9 mouse cellular contexts compared by ENCODE assay signal in the genomic region with DNA sequence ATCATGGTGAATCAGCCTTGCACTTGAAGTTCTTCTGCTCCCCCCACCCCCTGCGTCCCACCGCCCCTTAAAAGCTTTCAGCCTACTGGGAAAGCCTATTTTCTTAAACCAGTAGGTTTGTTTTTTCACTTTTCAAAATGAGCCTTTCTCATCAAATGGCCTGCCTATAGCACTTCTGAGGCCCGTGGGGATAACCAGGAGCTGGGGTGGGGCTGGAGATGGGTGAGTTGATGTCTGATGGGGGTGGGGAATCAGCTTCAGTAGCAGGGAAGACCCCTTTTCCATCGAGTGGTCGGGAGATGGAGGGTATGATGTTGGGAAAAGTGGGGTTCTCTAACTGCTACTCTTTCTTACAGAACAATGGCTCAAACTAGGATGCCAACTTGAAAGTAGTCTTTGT. TPM values are rescaled to one million over a fixed set of nuclear protein-coding genes. Genes with fewer than 3 reads are reported as not detected.
DNase-seq lines count a peak whose midpoint lies in the region; ATAC-seq and TF ChIP-seq lines count a peak whose summit lies in the region.
"Had no signal": no experiment of that assay in that cellular context is flagged by ENCODE, and none has a peak within 500 bp of the region (broad histone marks: within the 10 kb centered on the region; RNA-seq: fewer than 3 reads in every experiment).

No protein-coding gene starts in this region.

- H3K9me3 ChIP-seq in heart, embryonic 13.5 days: no peaks in the 10 kb centered on the region
- no peaks in the 10 kb centered on the region for H3K9me3 ChIP-seq in embryonic facial prominence, embryonic 14.5 days (ENCODE audit: control insufficient read depth, low read length)
- H3K9me3 ChIP-seq in hindbrain, embryonic 15.5 days: no peaks in the 10 kb centered on the region
- no peaks in the 10 kb centered on the region for H3K9me3 ChIP-seq in midbrain, embryonic 14.5 days (ENCODE audit: control insufficient read depth, low read length)

- H3K9ac ChIP-seq in heart, embryonic 13.5 days: no peak overlapping the region
- no peak overlapping the region for H3K9ac ChIP-seq in embryonic facial prominence, embryonic 14.5 days (ENCODE audit: low read depth, low read length)
- H3K9ac ChIP-seq in hindbrain, embryonic 15.5 days: no peak overlapping the region
- H3K9ac ChIP-seq in midbrain, embryonic 14.5 days (replicated peaks; ENCODE audit: low read length): no peak overlapping the region

- no peak for ATAC-seq in heart, embryonic 13.5 days (ENCODE audit: extremely low read depth, insufficient number of reproducible peaks, low FRiP score, low TSS enrichment)
- ATAC-seq in embryonic facial prominence, embryonic 14.5 days (ENCODE audit: low read depth): no peak
- no peak for ATAC-seq in hindbrain, embryonic 15.5 days (ENCODE audit: low FRiP score, low read depth)
- no peak for ATAC-seq in midbrain, embryonic 14.5 days (ENCODE audit: low FRiP score, low TSS enrichment)

- H3K27me3 ChIP-seq in heart, embryonic 13.5 days (replicated peaks): no peaks in the 10 kb centered on the region; the same call in 1 of the 2 replicates
- no peaks in the 10 kb centered on the region for H3K27me3 ChIP-seq in embryonic facial prominence, embryonic 14.5 days (replicated peaks; ENCODE audit: control insufficient read depth, insufficient read depth, low read length)
- peaks cover 16% of the 10 kb centered on the region for H3K27me3 ChIP-seq in hindbrain, embryonic 15.5 days
- H3K27me3 ChIP-seq in midbrain, embryonic 14.5 days (ENCODE audit: control insufficient read depth, insufficient read depth, low read length): peaks cover 8% of the 10 kb centered on the region; the same call in 1 of the 2 replicates
- peaks cover 8% of the 10 kb centered on the region; the same call in 1 of the 2 replicates for H3K27me3 ChIP-seq in thymus, adult 2 months (ENCODE audit: control insufficient read depth, insufficient read depth, low read length)

- H3K4me2 ChIP-seq in heart, embryonic 13.5 days: peak overlapping the region; percentile 98
- peak overlapping the region; percentile 99 for H3K4me2 ChIP-seq in embryonic facial prominence, embryonic 14.5 days (ENCODE audit: low read depth, low read length)
- peak overlapping the region; percentile 98 for H3K4me2 ChIP-seq in hindbrain, embryonic 15.5 days
- peak overlapping the region; percentile 82 for H3K4me2 ChIP-seq in midbrain, embryonic 14.5 days (ENCODE audit: low read length)

- H3K4me3 ChIP-seq in heart, embryonic 13.5 days: peak overlapping the region; percentile 89
- no peak overlapping the region for H3K4me3 ChIP-seq in embryonic facial prominence, embryonic 14.5 days (ENCODE audit: low read depth, low read length)
- H3K4me3 ChIP-seq in hindbrain, embryonic 15.5 days: peak overlapping the region; percentile 86
- H3K4me3 ChIP-seq in midbrain, embryonic 14.5 days (replicated peaks; ENCODE audit: low read depth, low read length): peak overlapping the region; percentile 67; the same call in 1 of the 2 replicates
- no peak overlapping the region for H3K4me3 ChIP-seq in thymus, adult 2 months (ENCODE audit: control insufficient read depth, insufficient read depth, low read length)

- no peak for TF ChIP-seq POLR2A in thymus, adult 2 months (IDR thresholded peaks at IDR 0.05; ENCODE audit: control insufficient read depth, extremely low read depth, insufficient read depth, low read length, poor library complexity)

- intact Hi-C loops in heart, postnatal 10 days (cut with DNase I): no loop called here
- intact Hi-C loops in left cerebral cortex, postnatal 36 days (cut with DNase I): no loop called here

- no peak for TF ChIP-seq CTCF in thymus, adult 2 months (IDR thresholded peaks at IDR 0.05; ENCODE audit: borderline replicate concordance, control insufficient read depth, extremely low read depth, insufficient read depth, low read length, poor library complexity)

- 45% methylated on average over 5 of the region's 5 CpGs for WGBS in heart, embryonic 13.5 days
- WGBS in embryonic facial prominence, embryonic 14.5 days: 57% methylated on average over 5 of the region's 5 CpGs
- 57% methylated on average over 5 of the region's 5 CpGs for WGBS in hindbrain, embryonic 15.5 days
- 61% methylated on average over 5 of the region's 5 CpGs for WGBS in midbrain, embryonic 14.5 days
- 87% methylated on average over 5 of the region's 5 CpGs for WGBS in thymus, adult 2 months

- H3K36me3 ChIP-seq in heart, embryonic 13.5 days: no peaks in the 10 kb centered on the region
- no peaks in the 10 kb centered on the region for H3K36me3 ChIP-seq in embryonic facial prominence, embryonic 14.5 days (ENCODE audit: control insufficient read depth, insufficient read depth, low read length)
- H3K36me3 ChIP-seq in hindbrain, embryonic 15.5 days: no peaks in the 10 kb centered on the region
- H3K36me3 ChIP-seq in midbrain, embryonic 14.5 days (ENCODE audit: control insufficient read depth, insufficient read depth, low read length): no peaks in the 10 kb centered on the region
- no peaks in the 10 kb centered on the region for H3K36me3 ChIP-seq in thymus, adult 2 months (ENCODE audit: control insufficient read depth, insufficient read depth, low read length)

- H3K4me1 ChIP-seq in heart, embryonic 13.5 days: peaks cover 45% of the 10 kb centered on the region
- H3K4me1 ChIP-seq in embryonic facial prominence, embryonic 14.5 days (ENCODE audit: control insufficient read depth, insufficient read depth, low read length): peaks cover 28% of the 10 kb centered on the region
- peaks cover 54% of the 10 kb centered on the region for H3K4me1 ChIP-seq in hindbrain, embryonic 15.5 days (replicated peaks)
- H3K4me1 ChIP-seq in midbrain, embryonic 14.5 days (ENCODE audit: control insufficient read depth, insufficient read depth, low read length): peaks cover 26% of the 10 kb centered on the region
- H3K4me1 ChIP-seq in thymus, adult 2 months (replicated peaks; ENCODE audit: control insufficient read depth, insufficient read depth, low read length): peaks cover 31% of the 10 kb centered on the region

- no peak for DNase-seq in heart, postnatal 10 days
- DNase-seq in embryonic facial prominence, embryonic 14.5 days (ENCODE audit: low spot score): no peak
- DNase-seq in midbrain, embryonic 14.5 days: no peak
- DNase-seq in urinary bladder, postnatal 36 days (ENCODE audit: low spot score in 2 of 2): no peak
- no peak for DNase-seq in thymus, adult 2 months
- no peak for DNase-seq in left cerebral cortex, postnatal 36 days (ENCODE audit: low spot score in 2 of 2)
- DNase-seq: adrenal gland, postnatal 36 days had no signal

- no peak overlapping the region for H3K27ac ChIP-seq in heart, embryonic 13.5 days (replicated peaks)
- H3K27ac ChIP-seq in embryonic facial prominence, embryonic 14.5 days (replicated peaks; ENCODE audit: low read depth, low read length): no peak overlapping the region
- no peak overlapping the region for H3K27ac ChIP-seq in hindbrain, embryonic 15.5 days (replicated peaks)
- H3K27ac ChIP-seq in midbrain, embryonic 14.5 days (replicated peaks; ENCODE audit: low read depth, low read length): no peak overlapping the region
- no peak overlapping the region for H3K27ac ChIP-seq in thymus, adult 2 months (ENCODE audit: control insufficient read depth, insufficient read depth, low read length)

RNA-seq across cellular contexts. Expression of gene Hes7, which starts 3.4 kb away (rescaled TPM):
- 0.47 and 0.67 TPM in 2 replicates for polyA plus RNA-seq in heart, embryonic 13.5 days (2015; fragmentation: Nextera tagmentation; extraction: Ambion mirVana)
- total RNA-seq in heart, postnatal 10 days (2021): under 1 TPM; 0.17 to 0.34 TPM
- 0.21 and 0.45 TPM in 2 replicates for polyA plus RNA-seq in embryonic facial prominence, embryonic 14.5 days (2014; fragmentation: Nextera tagmentation; extraction: Ambion mirVana)
- 0.87 and 0.98 TPM in 2 replicates for polyA plus RNA-seq in hindbrain, embryonic 15.5 days (2015; fragmentation: Nextera tagmentation; extraction: Ambion mirVana)
- polyA plus RNA-seq in midbrain, embryonic 14.5 days (2014; fragmentation: Nextera tagmentation; extraction: Ambion mirVana): 0.26 and 0.78 TPM in 2 replicates
- 0.69 and 1.1 TPM in 2 replicates for polyA plus RNA-seq in thymus, adult 2 months (2012; rRNA removed)
- total RNA-seq in left cerebral cortex, postnatal 36 days (2021): 1 to 10 TPM in 1 of 2 experiments, under 1 TPM in 1; 0.79 to 1.3 TPM

RNA-seq across cellular contexts. Expression of gene 9130213A22Rik, which starts 5.5 kb away (rescaled TPM):
- 0.41 and 0.60 TPM in 2 replicates for polyA plus RNA-seq in heart, embryonic 13.5 days (2015; fragmentation: Nextera tagmentation; extraction: Ambion mirVana)
- total RNA-seq in heart, postnatal 10 days (2021): under 1 TPM; 0.42 to 0.60 TPM
- polyA plus RNA-seq in embryonic facial prominence, embryonic 14.5 days (2014; fragmentation: Nextera tagmentation; extraction: Ambion mirVana): 0.14 and 0.63 TPM in 2 replicates
- 0.40 and 0.42 TPM in 2 replicates for polyA plus RNA-seq in hindbrain, embryonic 15.5 days (2015; fragmentation: Nextera tagmentation; extraction: Ambion mirVana)
- 0.22 and 0.23 TPM in 2 replicates for polyA plus RNA-seq in midbrain, embryonic 14.5 days (2014; fragmentation: Nextera tagmentation; extraction: Ambion mirVana)
- 0.65 and 1.3 TPM in 2 replicates for polyA plus RNA-seq in thymus, adult 2 months (2012; rRNA removed)
- total RNA-seq in left cerebral cortex, postnatal 36 days (2021): under 1 TPM; 0.52 to 0.75 TPM

RNA-seq across cellular contexts. Expression of gene Aloxe3, which starts 8.9 kb away (rescaled TPM):
- 0.13 and 0.14 TPM in 2 replicates for polyA plus RNA-seq in heart, embryonic 13.5 days (2015; fragmentation: Nextera tagmentation; extraction: Ambion mirVana)
- not detected for total RNA-seq in heart, postnatal 10 days (2021)
- 0.39 and 1.9 TPM in 2 replicates for polyA plus RNA-seq in embryonic facial prominence, embryonic 14.5 days (2014; fragmentation: Nextera tagmentation; extraction: Ambion mirVana)
- 4.7 and 6.5 TPM in 2 replicates for polyA plus RNA-seq in hindbrain, embryonic 15.5 days (2015; fragmentation: Nextera tagmentation; extraction: Ambion mirVana)
- 2.8 and 3.2 TPM in 2 replicates for polyA plus RNA-seq in midbrain, embryonic 14.5 days (2014; fragmentation: Nextera tagmentation; extraction: Ambion mirVana)
- polyA plus RNA-seq in thymus, adult 2 months (2012; rRNA removed): 2.0 and 2.5 TPM in 2 replicates
- total RNA-seq in left cerebral cortex, postnatal 36 days (2021): 1 to 10 TPM; 4.3 to 6.8 TPM

RNA-seq across cellular contexts. Expression of gene Per1, which starts 21.8 kb away (rescaled TPM):
- polyA plus RNA-seq in heart, embryonic 13.5 days (2015; fragmentation: Nextera tagmentation; extraction: Ambion mirVana): 8.6 and 9.0 TPM in 2 replicates
- 100 to 1,000 TPM in 1 of 2 experiments, 10 to 100 TPM in 1; 61.4 to 101 TPM for total RNA-seq in heart, postnatal 10 days (2021)
- 21.5 and 28.2 TPM in 2 replicates for polyA plus RNA-seq in embryonic facial prominence, embryonic 14.5 days (2014; fragmentation: Nextera tagmentation; extraction: Ambion mirVana)
- 10.0 and 10.1 TPM in 2 replicates for polyA plus RNA-seq in hindbrain, embryonic 15.5 days (2015; fragmentation: Nextera tagmentation; extraction: Ambion mirVana)
- 9.3 and 13.1 TPM in 2 replicates for polyA plus RNA-seq in midbrain, embryonic 14.5 days (2014; fragmentation: Nextera tagmentation; extraction: Ambion mirVana)
- polyA plus RNA-seq in thymus, adult 2 months (2012; rRNA removed): 28.0 and 29.6 TPM in 2 replicates
- total RNA-seq in left cerebral cortex, postnatal 36 days (2021): 100 to 1,000 TPM; 106 to 122 TPM

RNA-seq across cellular contexts. Expression of gene Vamp2, which starts 28.6 kb away (rescaled TPM):
- polyA plus RNA-seq in heart, embryonic 13.5 days (2015; fragmentation: Nextera tagmentation; extraction: Ambion mirVana): 79.5 and 82.1 TPM in 2 replicates
- total RNA-seq in heart, postnatal 10 days (2021): 10 to 100 TPM; 71.1 to 85.8 TPM
- polyA plus RNA-seq in embryonic facial prominence, embryonic 14.5 days (2014; fragmentation: Nextera tagmentation; extraction: Ambion mirVana): 89.1 and 97.0 TPM in 2 replicates
- 317 and 437 TPM in 2 replicates for polyA plus RNA-seq in hindbrain, embryonic 15.5 days (2015; fragmentation: Nextera tagmentation; extraction: Ambion mirVana)
- polyA plus RNA-seq in midbrain, embryonic 14.5 days (2014; fragmentation: Nextera tagmentation; extraction: Ambion mirVana): 258 and 260 TPM in 2 replicates
- polyA plus RNA-seq in thymus, adult 2 months (2012; rRNA removed): 159 and 175 TPM in 2 replicates
- 1,000 to 10,000 TPM; 1,090 to 1,186 TPM for total RNA-seq in left cerebral cortex, postnatal 36 days (2021)

Comparison
In these comparisons a context has a peak if more than half of its experiments do, and no peak if none do; other contexts are left out.
1. H3K4me3 ChIP-seq: peak in heart, embryonic 13.5 days (single experiment), hindbrain, embryonic 15.5 days (single experiment) and midbrain, embryonic 14.5 days (single experiment); none in embryonic facial prominence, embryonic 14.5 days (single experiment) and thymus, adult 2 months (single experiment).
2. Peak in every context shown above with its lines, with median percentiles within 50 percentile points of each other: H3K4me2 ChIP-seq.